Mouse (Mus musculus) embryo, embryonic 10.5 days (tissue): ENCODE results near the gene Sctr.

Source experiments
- DNase-seq: peaks from one replicate; pipeline ENCODE4 v3.0.0-alpha.2; 2015; ENCODE audit warnings: low spot score

Gene Sctr

GRCm38 (mm10) chr1:120030474-120030873 lies 23.8 kb downstream of the Sctr start:
- no peak for DNase-seq

- peak; percentile 87 for DNase-seq
Measured at GRCm38 (mm10) chr1:120032804-120033468, 26.2 kb downstream of the Sctr start.

GRCm38 (mm10) chr1:120033469-120033854 lies 26.8 kb downstream of the Sctr start:
- DNase-seq, result no peak

- DNase-seq, result no peak
Measured at GRCm38 (mm10) chr1:120034793-120035192, 28.1 kb downstream of the Sctr start.

GRCm38 (mm10) chr1:120035456-120036034 lies 28.9 kb downstream of the Sctr start:
- no peak for DNase-seq

GRCm38 (mm10) chr1:120037021-120037683 lies 30.5 kb downstream of the Sctr start:
- no peak for DNase-seq

- no peak for DNase-seq
Measured at GRCm38 (mm10) chr1:120038594-120038993, 31.9 kb downstream of the Sctr start.

GRCm38 (mm10) chr1:120042421-120042820 lies 35.7 kb downstream of the Sctr start:
- no peak for DNase-seq

- DNase-seq, result no peak
Measured at GRCm38 (mm10) chr1:120044584-120044983, 37.9 kb downstream of the Sctr start.

GRCm38 (mm10) chr1:120047325-120047724 lies 40.6 kb downstream of the Sctr start:
- no peak for DNase-seq

- DNase-seq, result no peak
Measured at GRCm38 (mm10) chr1:120051070-120051469, 44.4 kb downstream of the Sctr start.

- DNase-seq, result no peak
Measured at GRCm38 (mm10) chr1:120054997-120055396, 48.3 kb downstream of the Sctr start.

- no peak for DNase-seq
Measured at GRCm38 (mm10) chr1:120055475-120055874, 48.8 kb downstream of the Sctr start.

- DNase-seq, result no peak
Measured at GRCm38 (mm10) chr1:120056236-120056635, 49.5 kb downstream of the Sctr start.

GRCm38 (mm10) chr1:120057044-120057443 lies 50.4 kb downstream of the Sctr start:
- DNase-seq, result no peak

GRCm38 (mm10) chr1:120057674-120058430 lies 51.2 kb downstream of the Sctr start:
- DNase-seq, result peak; percentile 28

GRCm38 (mm10) chr1:120060687-120061086 lies 54.0 kb downstream of the Sctr start:
- no peak for DNase-seq

GRCm38 (mm10) chr1:120062231-120062630 lies 55.5 kb downstream of the Sctr start:
- no peak for DNase-seq

- DNase-seq, result no peak
Measured at GRCm38 (mm10) chr1:120064036-120064682, 57.5 kb downstream of the Sctr start.

GRCm38 (mm10) chr1:120066159-120066558 lies 59.5 kb downstream of the Sctr start:
- DNase-seq, result no peak

GRCm38 (mm10) chr1:120066625-120067024 lies 59.9 kb downstream of the Sctr start:
- DNase-seq, result no peak

- no peak for DNase-seq
Measured at GRCm38 (mm10) chr1:120069120-120069519, 62.4 kb downstream of the Sctr start.
